Mouse (Mus musculus) heart, postnatal 0 days (tissue): ENCODE measurements at regions not wholly inside any gene's neighbourhood (a gene's known extent, or its start where the extent isn't known, plus 50 kb on each side); places are given as distances from the start of the nearest gene placed in this dataset.
"Not testable (repeated sequence)": the region's sequence is repeated elsewhere in the genome, so short reads cannot be mapped to it uniquely, and the experiment has no call there.

Source experiments
- ATAC-seq: fragments of 200-750 bp; cut with Nextera tagmentation; 2 replicates; pipeline ENCODE4 v1.8.0; 2017; ENCODE audit warnings: low read depth, moderate number of reproducible peaks, moderate library complexity; ENCODE audit not compliant: insufficient read depth
- DNase-seq: peaks from one replicate; pipeline ENCODE4 v3.0.0-alpha.2; 2016; ENCODE audit warnings: low spot score
- H3K27ac ChIP-seq: fragments of 300-500 bp; sonication (generic); 2 replicates; pipeline ENCODE4 v1.5.1; 2014; ENCODE audit warnings: low read depth, mild to moderate bottlenecking
- H3K27me3 ChIP-seq: fragments of 300-500 bp; sonication (generic); 2 replicates; pipeline ENCODE4 v1.6.1; 2014; ENCODE audit warnings: low read length, mixed read lengths; ENCODE audit not compliant: control insufficient read depth, insufficient read depth
- H3K36me3 ChIP-seq: fragments of 300-500 bp; sonication (generic); replicated peaks from 2 replicates; pipeline ENCODE4 v1.6.1; 2014; ENCODE audit warnings: low read length, mixed read lengths; ENCODE audit not compliant: control insufficient read depth, insufficient read depth
- H3K4me1 ChIP-seq: fragments of 300-500 bp; sonication (generic); 2 replicates; pipeline ENCODE4 v1.6.1; 2014; ENCODE audit warnings: antibody characterized with exemption; ENCODE audit not compliant: control insufficient read depth, insufficient read depth
- H3K4me2 ChIP-seq: fragments of 300-500 bp; sonication (generic); 2 replicates; pipeline ENCODE4 v1.6.1; 2014; ENCODE audit warnings: low read depth, mild to moderate bottlenecking, low read length, moderate library complexity
- H3K4me3 ChIP-seq: fragments of 300-500 bp; sonication (generic); 2 replicates; pipeline ENCODE4 v1.5.1; 2014; ENCODE audit warnings: low read depth, low read length
- H3K9ac ChIP-seq: fragments of 300-500 bp; sonication (generic); replicated peaks from 2 replicates; pipeline ENCODE4 v1.6.1; 2014; ENCODE audit warnings: low read depth, low read length, mixed read lengths
- H3K9me3 ChIP-seq: fragments of 300-500 bp; sonication (generic); replicated peaks from 2 replicates; pipeline ENCODE4 v1.6.1; 2016; ENCODE audit warnings: low read length; ENCODE audit not compliant: control insufficient read depth
- CTCF ChIP-seq: IDR thresholded peaks from 2 replicates; pipeline ENCODE4 v1.5.1; 2016; ENCODE audit warnings: antibody characterized with exemption, control low read depth, low read depth
- EP300 ChIP-seq: IDR thresholded peaks from 2 replicates; pipeline ENCODE4 v1.6.1; 2016; ENCODE audit warnings: antibody characterized with exemption, low read depth
- WGBS: fragments of 180-500 bp; shearing (Covaris S2); extraction: QIAGEN DNeasy Blood & Tissue Kit; methylation state at CpG from one replicate; pipeline ENCODE4 v1.1.7; 2014; 5-methylcytosine and 5-hydroxymethylcytosine counted together

DNA sequence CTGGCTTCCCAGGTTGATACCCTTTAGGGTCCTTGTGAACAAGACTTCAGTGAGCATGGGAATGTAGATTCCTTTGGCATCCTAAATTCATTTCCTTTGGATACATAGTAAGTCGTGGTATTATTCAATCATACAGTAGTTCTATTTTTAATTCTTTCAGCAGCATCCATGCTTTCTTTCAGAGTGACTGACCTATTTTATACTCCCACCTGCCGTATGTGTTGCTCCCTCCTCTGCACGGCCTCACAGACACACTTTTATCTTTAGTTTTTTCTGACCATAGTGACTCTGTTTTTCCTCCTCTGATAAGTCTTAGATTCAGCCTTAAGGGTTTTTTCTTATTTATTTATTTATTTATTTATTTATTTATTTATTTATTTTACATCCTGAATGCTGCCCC lies 103.9 kb upstream of the Dync1i1 start:
- no peaks in the 10 kb centered on the region for H3K27me3 ChIP-seq
- H3K36me3 ChIP-seq = no peaks in the 10 kb centered on the region
- TF ChIP-seq CTCF (no peak), EP300 (no peak)
- H3K27ac ChIP-seq = no peak overlapping the region
- H3K9me3 ChIP-seq = no peaks in the 10 kb centered on the region
- 59% methylated on average over 3 of the region's 3 CpGs for WGBS
- H3K4me2 ChIP-seq = no peak overlapping the region
- no peak for DNase-seq
- H3K4me3 ChIP-seq = no peak overlapping the region
- H3K9ac ChIP-seq = no peak overlapping the region
- no peaks in the 10 kb centered on the region for H3K4me1 ChIP-seq
- no peak for ATAC-seq

- Histone ChIP-seq H3K27me3 (no peaks in the 10 kb centered on the region), H3K36me3 (no peaks in the 10 kb centered on the region), H3K9me3 (no peaks in the 10 kb centered on the region), H3K4me2 (no peak overlapping the region), H3K9ac (no peak overlapping the region), H3K4me3 (no peak overlapping the region), H3K27ac (no peak overlapping the region), H3K4me1 (no peaks in the 10 kb centered on the region)
- DNase-seq (no peak), ATAC-seq (peak; percentile 60)
- WGBS = 12% methylated on average over 6 of the region's 6 CpGs
- no peak for TF ChIP-seq EP300
- TF ChIP-seq CTCF = no peak
Observed at GRCm38 (mm10) chr6:5594011-5594410, 97.9 kb upstream of the Pdk4 start.

DNA sequence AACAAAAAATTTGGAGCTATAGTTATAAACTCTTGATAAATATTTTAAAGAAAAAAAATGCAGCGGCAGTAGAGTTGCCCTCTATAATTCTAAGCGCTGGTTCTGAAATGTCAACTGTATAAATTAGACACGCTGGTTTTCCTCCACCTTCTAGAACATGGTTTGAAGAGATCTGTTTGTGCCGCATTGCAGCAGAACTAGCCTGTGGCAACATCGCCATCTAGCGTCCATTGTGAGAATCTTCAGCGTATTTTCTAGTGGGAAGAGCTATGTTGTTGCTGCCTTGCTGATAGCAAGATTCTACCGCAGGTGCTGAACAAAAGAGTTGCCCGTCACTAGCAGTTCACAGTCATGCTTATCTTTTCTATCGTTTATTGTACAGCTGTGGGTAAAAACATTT lies 93.5 kb upstream of the Pdk4 start:
- Histone ChIP-seq H3K27ac (no peak overlapping the region), H3K9ac (no peak overlapping the region), H3K27me3 (no peaks in the 10 kb centered on the region), H3K36me3 (no peaks in the 10 kb centered on the region), H3K4me1 (no peaks in the 10 kb centered on the region), H3K9me3 (no peaks in the 10 kb centered on the region), H3K4me3 (no peak overlapping the region), H3K4me2 (no peak overlapping the region)
- ATAC-seq (peak; percentile 60; the same call in 1 of the 2 replicates), DNase-seq (peak; percentile 86)
- 3% methylated on average over 10 of the region's 10 CpGs for WGBS
- TF ChIP-seq CTCF (peak; percentile 97), EP300 (no peak)

DNA sequence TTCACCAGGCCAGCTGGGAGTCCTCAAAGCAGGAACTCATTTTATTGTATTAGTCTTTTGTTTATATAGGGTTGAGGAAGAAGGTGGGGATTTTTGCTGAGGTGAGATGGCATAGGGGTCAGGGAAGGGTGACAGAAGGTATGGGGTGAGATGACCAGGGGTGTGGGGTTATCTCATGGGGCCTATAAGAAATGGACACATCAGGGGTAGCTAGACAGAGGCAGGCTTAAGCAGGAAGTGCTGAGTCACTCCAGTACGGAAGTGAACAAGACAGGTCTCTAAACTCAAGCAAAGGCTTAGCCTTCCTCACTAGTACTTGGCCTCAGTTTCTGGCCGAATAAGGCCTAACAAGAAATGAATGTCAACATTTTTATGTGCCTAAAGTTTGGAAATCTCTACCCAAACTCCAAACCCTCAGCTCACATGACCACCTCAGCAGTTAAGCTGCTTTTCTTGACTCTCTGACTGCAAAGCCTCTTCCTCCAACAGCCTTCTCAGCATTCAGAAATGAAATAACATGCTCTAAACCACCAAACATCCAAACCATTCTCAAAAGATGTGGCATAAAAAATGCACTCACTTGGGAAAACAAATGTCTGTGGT lies 86.9 kb upstream of the Pdk4 start:
- Histone ChIP-seq H3K27ac (no peak overlapping the region), H3K9ac (no peak overlapping the region), H3K4me3 (no peak overlapping the region), H3K27me3 (no peaks in the 10 kb centered on the region), H3K4me2 (no peak overlapping the region), H3K9me3 (no peaks in the 10 kb centered on the region), H3K36me3 (no peaks in the 10 kb centered on the region), H3K4me1 (no peaks in the 10 kb centered on the region)
- WGBS = 77% methylated on average over 2 of the region's 2 CpGs
- TF ChIP-seq CTCF (no peak), EP300 (no peak)
- DNase-seq = no peak
- ATAC-seq = no peak

DNA sequence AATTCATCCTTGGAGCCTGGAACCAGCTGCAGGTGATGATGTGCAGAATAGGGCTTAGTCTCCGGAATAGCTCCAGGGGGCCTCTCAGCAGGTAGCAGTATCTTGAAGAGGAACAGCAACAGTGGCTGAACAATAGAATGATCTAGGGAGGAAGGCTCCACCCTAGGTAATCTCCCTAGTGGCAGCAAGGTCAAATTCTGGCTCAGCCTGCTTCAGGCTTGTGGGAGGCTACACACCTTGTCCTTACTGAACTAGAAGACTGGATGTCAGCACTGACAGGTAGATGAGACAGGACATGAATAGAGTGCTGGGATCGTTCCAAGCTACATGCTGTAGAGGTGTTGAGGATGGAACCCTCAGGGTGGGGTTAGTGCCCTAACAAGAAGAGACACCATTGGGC lies 80.8 kb upstream of the Pdk4 start:
- H3K9ac ChIP-seq, H3K4me1 ChIP-seq, H3K9me3 ChIP-seq, H3K4me3 ChIP-seq, H3K36me3 ChIP-seq, H3K27ac ChIP-seq, DNase-seq, H3K27me3 ChIP-seq, H3K4me2 ChIP-seq, ATAC-seq: not testable (repeated sequence)
- WGBS = 80% methylated on average over 2 of the region's 2 CpGs

DNA sequence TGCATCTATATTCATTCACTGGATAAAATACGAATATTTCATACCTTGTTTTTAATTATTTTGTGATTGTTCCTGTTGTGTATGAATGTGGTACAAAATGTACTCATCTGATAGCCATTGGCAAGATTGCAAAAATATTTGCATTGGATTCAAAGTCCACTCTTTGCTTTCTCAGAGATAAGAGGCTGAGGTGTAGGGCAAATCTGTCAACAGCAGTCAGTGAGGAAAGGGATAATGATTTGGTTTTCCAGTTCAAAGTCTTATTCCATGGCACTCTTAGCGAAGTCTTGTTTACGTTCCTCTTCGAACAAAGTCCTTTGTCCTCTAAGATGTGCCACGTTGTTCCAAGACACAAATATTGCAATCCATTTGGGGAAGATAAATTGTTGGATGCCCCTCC lies 70.5 kb upstream of the Pdk4 start:
- Histone ChIP-seq H3K9ac (no peak overlapping the region), H3K9me3 (no peaks in the 10 kb centered on the region), H3K4me3 (no peak overlapping the region), H3K27me3 (no peaks in the 10 kb centered on the region), H3K27ac (no peak overlapping the region), H3K4me2 (no peak overlapping the region), H3K4me1 (no peaks in the 10 kb centered on the region), H3K36me3 (no peaks in the 10 kb centered on the region)
- TF ChIP-seq EP300 (no peak), CTCF (no peak)
- WGBS = 33% methylated on average over 5 of the region's 5 CpGs
- DNase-seq (no peak), ATAC-seq (no peak)
